Mouse (Mus musculus) bone marrow, adult 2 months (tissue): ENCODE measurements around the gene Ncbp3.

ENCODE experiments used
- CTCF ChIP-seq: fragments of 200-500 bp; IDR thresholded peaks from 2 replicates; pipeline ENCODE4 v1.5.1; 2011; ENCODE audit warnings: low read length, control low read depth; ENCODE audit not compliant: control insufficient read depth, insufficient read depth
- POLR2A ChIP-seq: fragments of 200-500 bp; IDR thresholded peaks from 2 replicates; pipeline ENCODE4 v1.6.1; 2011; ENCODE audit warnings: low read depth, mild to moderate bottlenecking, control low read depth, low read length, borderline replicate concordance; ENCODE audit not compliant: control insufficient read depth

GRCm38 (mm10) chr11:73098860-73099259, 51.3 kb downstream of the Ncbp3 start:
- TF ChIP-seq CTCF = no peak
- TF ChIP-seq POLR2A = no peak
